Mouse (Mus musculus): ENCODE measurements around the gene Olfr784. TPM values are rescaled to one million over a fixed set of nuclear protein-coding genes. Genes with fewer than 3 reads are reported as not detected.
"Not testable (repeated sequence)": the region's sequence is repeated elsewhere in the genome, so short reads cannot be mapped to it uniquely, and the experiment has no call there.

The Olfr784 gene
- polyA plus RNA-seq (2015; fragmentation: Nextera tagmentation; extraction: Ambion mirVana): 0.09 TPM in 2 replicates

GRCm38 (mm10) chr10:129383783-129384182 lies at the start of gene Olfr784:
Gene Olfr784 (plus strand): TSS chr10:129384083.
- Histone ChIP-seq H3K9ac (no peak within 1 kb of the TSS), H3K27ac (no peak within 1 kb of the TSS), H3K4me2 (no peak within 1 kb of the TSS), H3K4me1 (no peaks in the 10 kb centered on the region), H3K36me3 (replicated peaks) (no peaks in the 10 kb centered on the region), H3K9me3 (no peaks in the 10 kb centered on the region), H3K4me3 (no peak within 1 kb of the TSS), H3K27me3 (replicated peaks) (no peaks in the 10 kb centered on the region)
- ATAC-seq (replicated peaks): no peak

- no peak for ATAC-seq (replicated peaks)
- Histone ChIP-seq H3K4me1 (no peaks in the 10 kb centered on the region), H3K9me3 (no peaks in the 10 kb centered on the region), H3K9ac (no peak within 1 kb of the TSS), H3K4me2 (no peak within 1 kb of the TSS), H3K4me3 (no peak within 1 kb of the TSS), H3K27me3 (replicated peaks) (no peaks in the 10 kb centered on the region), H3K27ac (no peak within 1 kb of the TSS), H3K36me3 (replicated peaks) (no peaks in the 10 kb centered on the region)
- 89% methylated on average over 3 of the region's 3 CpGs for WGBS
These were observed 35.3 kb upstream of the Olfr784 start, which contains the start of gene Olfr782 for GRCm38 (mm10) chr10:129348550-129348949. Gene Olfr782 (plus strand): TSS chr10:129348850.

DNA sequence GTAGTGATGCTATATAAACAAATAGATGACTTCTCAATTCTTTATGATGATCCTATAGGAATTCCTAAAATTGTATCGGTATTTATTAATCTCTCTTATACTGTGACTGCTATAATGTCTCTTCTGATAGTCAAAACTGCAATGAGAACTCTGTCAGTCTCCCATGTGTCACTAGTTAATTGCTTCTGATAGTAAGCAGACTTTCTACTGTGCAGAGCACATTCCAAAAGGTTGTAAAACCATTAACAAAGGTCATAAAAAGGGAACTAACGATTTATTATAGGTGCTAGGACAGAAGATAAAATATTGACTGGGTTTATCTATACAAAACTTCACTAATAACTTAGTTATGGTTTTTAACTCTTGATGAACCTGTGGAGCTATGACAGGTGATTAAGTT lies 31.4 kb upstream of the Olfr784 start:
- H3K36me3 ChIP-seq (replicated peaks); H3K9ac ChIP-seq; ATAC-seq (replicated peaks); H3K27ac ChIP-seq; H3K4me1 ChIP-seq; H3K9me3 ChIP-seq; H3K4me3 ChIP-seq; H3K27me3 ChIP-seq (replicated peaks); H3K4me2 ChIP-seq: not testable (repeated sequence)
- 86% methylated on average over 2 of the region's 2 CpGs for WGBS

GRCm38 (mm10) chr10:129356496-129356895 lies 27.4 kb upstream of the Olfr784 start:
- 87% methylated on average over 4 of the region's 4 CpGs for WGBS
- not testable (repeated sequence) for H3K4me3 ChIP-seq, H3K4me2 ChIP-seq

DNA sequence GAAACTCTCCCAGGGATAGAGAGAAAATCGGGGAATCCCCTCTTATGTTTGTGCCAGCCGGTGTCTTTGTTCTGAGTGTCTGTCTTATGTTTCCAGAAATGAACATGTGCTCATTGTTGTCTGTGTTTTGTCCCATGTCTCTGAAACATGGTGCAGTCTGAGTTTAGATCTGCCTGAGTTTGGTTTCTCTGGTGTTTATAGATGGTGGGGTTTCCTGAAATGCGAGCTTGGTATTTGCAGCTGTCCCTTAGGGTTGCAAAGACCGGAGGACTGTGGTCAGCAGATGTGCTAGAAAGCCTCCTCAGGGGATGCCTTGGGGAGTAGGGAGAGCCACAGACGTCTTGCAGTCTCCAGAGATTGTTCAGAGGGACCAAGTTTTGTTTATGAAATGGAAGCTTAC lies 26.6 kb upstream of the Olfr784 start:
- Histone ChIP-seq H3K36me3 (replicated peaks) (no peaks in the 10 kb centered on the region), H3K9ac (no peak overlapping the region), H3K9me3 (no peaks in the 10 kb centered on the region), H3K4me2 (no peak overlapping the region), H3K4me1 (no peaks in the 10 kb centered on the region), H3K4me3 (no peak overlapping the region), H3K27me3 (replicated peaks) (no peaks in the 10 kb centered on the region), H3K27ac (no peak overlapping the region)
- WGBS: 79% methylated on average over 5 of the region's 5 CpGs
- ATAC-seq (replicated peaks): no peak

More at GRCm38 (mm10) chr10:129356496-129356895, 27.4 kb upstream of the Olfr784 start:
- ATAC-seq (replicated peaks); H3K27ac ChIP-seq; H3K4me1 ChIP-seq; H3K9ac ChIP-seq; H3K9me3 ChIP-seq; H3K27me3 ChIP-seq (replicated peaks); H3K36me3 ChIP-seq (replicated peaks): not testable (repeated sequence)

GRCm38 (mm10) chr10:129374051-129374450 lies 9.8 kb upstream of the Olfr784 start:
- not testable (repeated sequence) for H3K4me1 ChIP-seq; H3K4me2 ChIP-seq; H3K9ac ChIP-seq; H3K36me3 ChIP-seq (replicated peaks); H3K27ac ChIP-seq; H3K27me3 ChIP-seq (replicated peaks); H3K9me3 ChIP-seq; H3K4me3 ChIP-seq; ATAC-seq (replicated peaks)
- 89% methylated on average over 5 of the region's 5 CpGs for WGBS

- no peaks in the 10 kb centered on the region for H3K36me3 ChIP-seq (replicated peaks)
- H3K9me3 ChIP-seq: no peaks in the 10 kb centered on the region
- no peaks in the 10 kb centered on the region for H3K4me1 ChIP-seq
- 45% methylated on average over 5 of the region's 5 CpGs for WGBS
- H3K27me3 ChIP-seq (replicated peaks): no peaks in the 10 kb centered on the region
- no peak overlapping the region for H3K4me3 ChIP-seq
- no peak for ATAC-seq (replicated peaks)
- no peak overlapping the region for H3K9ac ChIP-seq
- H3K4me2 ChIP-seq: no peak overlapping the region
- H3K27ac ChIP-seq: no peak overlapping the region
These were observed 17.0 kb downstream of the Olfr784 start for GRCm38 (mm10) chr10:129400892-129401291.

- Histone ChIP-seq H3K27ac (no peak within 1 kb of the TSS), H3K4me2 (no peak within 1 kb of the TSS), H3K27me3 (replicated peaks) (no peaks in the 10 kb centered on the region), H3K9ac (no peak within 1 kb of the TSS), H3K4me1 (no peaks in the 10 kb centered on the region), H3K4me3 (no peak within 1 kb of the TSS), H3K36me3 (replicated peaks) (no peaks in the 10 kb centered on the region), H3K9me3 (no peaks in the 10 kb centered on the region)
- ATAC-seq (replicated peaks): no peak
- 72% methylated on average over 2 of the region's 2 CpGs for WGBS
These were observed 21.2 kb downstream of the Olfr784 start, which contains the start of gene Olfr785 for GRCm38 (mm10) chr10:129405126-129405525. Gene Olfr785 (plus strand): TSS chr10:129405426.

GRCm38 (mm10) chr10:129427006-129427405 lies 43.1 kb downstream of the Olfr784 start, which contains the start of gene Olfr786:
Gene Olfr786 (plus strand): TSS chr10:129427306.
- no peak within 1 kb of the TSS for H3K4me3 ChIP-seq
- no peak for ATAC-seq (replicated peaks)
- no peak within 1 kb of the TSS for H3K9ac ChIP-seq
- no peaks in the 10 kb centered on the region for H3K9me3 ChIP-seq
- H3K4me2 ChIP-seq: no peak within 1 kb of the TSS
- H3K27ac ChIP-seq: no peak within 1 kb of the TSS
- no peaks in the 10 kb centered on the region for H3K4me1 ChIP-seq
- no peaks in the 10 kb centered on the region for H3K36me3 ChIP-seq (replicated peaks)
- H3K27me3 ChIP-seq (replicated peaks): no peaks in the 10 kb centered on the region

Other genes with a start within 250 kb of the Olfr784 start
- not detected in 2 replicates for gene Olfr770, start 245.1 kb upstream of the Olfr784 start, polyA plus RNA-seq (2015; fragmentation: Nextera tagmentation; extraction: Ambion mirVana)
- not detected in 2 replicates for gene Olfr771, start 219.3 kb upstream of the Olfr784 start, polyA plus RNA-seq (2015; fragmentation: Nextera tagmentation; extraction: Ambion mirVana)
- gene Olfr772, start 206.2 kb upstream of the Olfr784 start, polyA plus RNA-seq (2015; fragmentation: Nextera tagmentation; extraction: Ambion mirVana): not detected in 2 replicates
- not detected in 2 replicates for gene Olfr773, start 196.7 kb upstream of the Olfr784 start, polyA plus RNA-seq (2015; fragmentation: Nextera tagmentation; extraction: Ambion mirVana)
- gene Olfr774, start 147.9 kb upstream of the Olfr784 start, polyA plus RNA-seq (2015; fragmentation: Nextera tagmentation; extraction: Ambion mirVana): not detected in 2 replicates
- gene Olfr775, start 135.7 kb upstream of the Olfr784 start, polyA plus RNA-seq (2015; fragmentation: Nextera tagmentation; extraction: Ambion mirVana): not detected in 2 replicates
- not detected in 2 replicates for gene Olfr776, start 125.0 kb upstream of the Olfr784 start, polyA plus RNA-seq (2015; fragmentation: Nextera tagmentation; extraction: Ambion mirVana)
- gene Olfr777, start 112.6 kb upstream of the Olfr784 start, polyA plus RNA-seq (2015; fragmentation: Nextera tagmentation; extraction: Ambion mirVana): not detected in 2 replicates
- gene Olfr780, start 66.0 kb upstream of the Olfr784 start, polyA plus RNA-seq (2015; fragmentation: Nextera tagmentation; extraction: Ambion mirVana): not detected in 2 replicates
- gene Olfr781, start 55.2 kb upstream of the Olfr784 start, polyA plus RNA-seq (2015; fragmentation: Nextera tagmentation; extraction: Ambion mirVana): not detected in 2 replicates
- not detected in 2 replicates for gene Olfr782, start 35.2 kb upstream of the Olfr784 start, polyA plus RNA-seq (2015; fragmentation: Nextera tagmentation; extraction: Ambion mirVana)
- gene Olfr785, start 21.3 kb downstream of the Olfr784 start, polyA plus RNA-seq (2015; fragmentation: Nextera tagmentation; extraction: Ambion mirVana): not detected in 2 replicates
- gene Olfr786, start 43.2 kb downstream of the Olfr784 start, polyA plus RNA-seq (2015; fragmentation: Nextera tagmentation; extraction: Ambion mirVana): not detected in 2 replicates
- gene Olfr787, start 77.8 kb downstream of the Olfr784 start, polyA plus RNA-seq (2015; fragmentation: Nextera tagmentation; extraction: Ambion mirVana): not detected in 2 replicates
- not detected in 2 replicates for gene Olfr788, start 86.9 kb downstream of the Olfr784 start, polyA plus RNA-seq (2015; fragmentation: Nextera tagmentation; extraction: Ambion mirVana)
- not detected in 2 replicates for gene Olfr789, start 100.7 kb downstream of the Olfr784 start, polyA plus RNA-seq (2015; fragmentation: Nextera tagmentation; extraction: Ambion mirVana)
- gene Olfr790, start 114.4 kb downstream of the Olfr784 start, polyA plus RNA-seq (2015; fragmentation: Nextera tagmentation; extraction: Ambion mirVana): not detected in 2 replicates
- not detected in 2 replicates for gene Olfr791, start 137.7 kb downstream of the Olfr784 start, polyA plus RNA-seq (2015; fragmentation: Nextera tagmentation; extraction: Ambion mirVana)
- gene Olfr792, start 155.1 kb downstream of the Olfr784 start, polyA plus RNA-seq (2015; fragmentation: Nextera tagmentation; extraction: Ambion mirVana): not detected in 2 replicates
- not detected in 2 replicates for gene Olfr794, start 183.6 kb downstream of the Olfr784 start, polyA plus RNA-seq (2015; fragmentation: Nextera tagmentation; extraction: Ambion mirVana)
- gene Olfr796, start 228.5 kb downstream of the Olfr784 start, polyA plus RNA-seq (2015; fragmentation: Nextera tagmentation; extraction: Ambion mirVana): not detected in 2 replicates
- not detected in 2 replicates for gene Olfr798, start 243.9 kb downstream of the Olfr784 start, polyA plus RNA-seq (2015; fragmentation: Nextera tagmentation; extraction: Ambion mirVana)

All from midbrain, embryonic 15.5 days (tissue).